Mouse (Mus musculus): ENCODE measurements around the gene Col4a2.

GRCm38 (mm10) chr8:11437862-11438261, 125.3 kb downstream of the Col4a2 start:
- TF ChIP-seq POLR2A (IDR thresholded peaks at IDR 0.05; ENCODE audit: control insufficient read depth, low read depth, low read length), result no peak
- no peak for TF ChIP-seq CTCF (IDR thresholded peaks at IDR 0.05; ENCODE audit: control insufficient read depth, insufficient read depth, insufficient replicate concordance, low read depth, low read length)
